Mouse (Mus musculus) gastrocnemius, postnatal 25 days (tissue): ENCODE results near the gene Hoxd4. TPM values are rescaled to one million over a fixed set of nuclear protein-coding genes. Genes with fewer than 3 reads are reported as not detected.

Experiments used
- DNase-seq: peaks from one replicate; pipeline ENCODE4 v3.0.0; 2022
- total RNA-seq, 2 experiments: library from RNA; stranded (reverse); gene quantifications; 1 replicate in 1 of 2; 2 replicates in 1 of 2; pipeline ENCODE4 v1.2.3; 2021

Hoxd4 gene
- total RNA-seq, 2 experiments from 2014 or later: 1.4 to 2.2 TPM

DNA sequence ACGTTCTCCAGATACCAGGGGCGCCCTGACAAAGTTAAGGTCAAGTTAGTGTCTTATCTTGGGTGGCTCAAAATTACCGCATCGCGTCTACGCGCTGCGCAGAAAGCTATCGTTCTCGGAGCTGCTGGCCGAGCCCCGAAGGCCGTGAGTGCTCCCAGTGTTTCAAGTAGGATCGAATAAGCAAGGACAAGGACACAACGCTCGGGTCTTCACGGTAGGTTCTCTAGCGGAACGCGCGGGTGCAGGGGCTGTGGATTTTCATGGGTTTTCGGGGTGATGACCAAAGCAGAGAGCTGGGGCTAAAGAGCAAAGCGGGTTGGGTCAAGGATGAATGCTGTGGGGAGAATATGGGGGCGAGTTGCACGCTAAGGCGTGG, 32.1 kb upstream of the Hoxd4 start:
- no peak for DNase-seq

DNA sequence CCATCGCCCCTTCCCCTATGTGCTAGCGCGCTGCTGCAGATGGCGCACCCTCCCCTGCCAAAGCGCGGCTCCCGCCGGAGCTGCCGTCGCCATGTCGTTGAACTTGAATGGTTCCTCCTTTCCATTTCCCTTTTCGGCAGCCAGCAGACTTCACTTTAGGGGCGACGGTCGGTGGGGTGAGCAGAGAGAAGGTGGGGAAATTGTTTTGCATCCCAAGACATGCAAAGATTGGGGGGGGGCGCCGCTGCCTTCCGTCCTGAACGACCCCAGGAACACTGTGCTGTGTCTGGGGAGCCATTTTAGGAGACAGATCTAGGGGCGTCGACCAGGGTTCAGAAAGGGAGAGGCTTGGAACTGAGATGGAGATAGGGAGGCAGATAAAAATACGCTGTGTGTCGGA, 31.7 kb upstream of the Hoxd4 start:
- DNase-seq: no peak

DNA sequence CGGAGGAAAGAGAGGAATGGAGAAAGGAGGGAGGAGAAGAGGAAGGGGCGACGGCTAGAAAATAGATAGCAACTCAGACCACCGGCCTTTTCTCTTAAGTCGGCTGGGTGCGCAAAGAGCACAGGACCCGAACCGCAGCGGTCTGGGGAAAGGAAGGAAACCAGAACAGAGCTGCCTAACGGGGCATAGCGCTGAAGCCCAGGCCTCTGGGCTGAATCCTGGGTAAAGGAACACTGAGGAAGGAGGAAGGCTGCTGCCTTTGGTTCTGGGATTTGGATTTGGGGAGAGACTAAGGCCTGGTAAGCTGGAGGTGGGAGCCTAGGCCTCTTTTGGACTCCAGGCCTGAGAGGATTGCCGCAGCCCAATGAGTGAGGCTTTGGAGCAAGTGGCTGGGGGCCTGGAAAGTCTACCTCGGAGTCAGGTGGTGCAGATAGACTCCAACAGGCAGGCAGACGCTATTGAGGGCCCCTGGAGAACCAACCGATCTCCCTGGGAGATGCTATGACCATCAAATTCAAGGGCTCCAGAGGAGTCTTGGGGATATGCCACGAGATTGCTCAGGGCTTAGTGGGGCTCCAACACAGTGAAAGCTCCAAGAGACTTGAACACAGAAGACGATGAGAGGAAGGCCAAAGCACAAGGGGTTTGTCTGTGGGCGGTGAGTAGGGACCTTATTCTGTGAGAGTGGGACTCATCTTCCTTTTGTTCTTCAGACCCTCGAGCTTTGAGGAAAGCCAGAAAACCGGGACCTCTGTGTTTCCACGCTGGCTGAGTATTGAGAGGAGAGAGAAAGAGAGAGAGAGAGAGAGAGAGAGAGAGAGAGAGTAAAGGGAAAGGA, 30.9 kb upstream of the Hoxd4 start:
- DNase-seq: no peak

DNA sequence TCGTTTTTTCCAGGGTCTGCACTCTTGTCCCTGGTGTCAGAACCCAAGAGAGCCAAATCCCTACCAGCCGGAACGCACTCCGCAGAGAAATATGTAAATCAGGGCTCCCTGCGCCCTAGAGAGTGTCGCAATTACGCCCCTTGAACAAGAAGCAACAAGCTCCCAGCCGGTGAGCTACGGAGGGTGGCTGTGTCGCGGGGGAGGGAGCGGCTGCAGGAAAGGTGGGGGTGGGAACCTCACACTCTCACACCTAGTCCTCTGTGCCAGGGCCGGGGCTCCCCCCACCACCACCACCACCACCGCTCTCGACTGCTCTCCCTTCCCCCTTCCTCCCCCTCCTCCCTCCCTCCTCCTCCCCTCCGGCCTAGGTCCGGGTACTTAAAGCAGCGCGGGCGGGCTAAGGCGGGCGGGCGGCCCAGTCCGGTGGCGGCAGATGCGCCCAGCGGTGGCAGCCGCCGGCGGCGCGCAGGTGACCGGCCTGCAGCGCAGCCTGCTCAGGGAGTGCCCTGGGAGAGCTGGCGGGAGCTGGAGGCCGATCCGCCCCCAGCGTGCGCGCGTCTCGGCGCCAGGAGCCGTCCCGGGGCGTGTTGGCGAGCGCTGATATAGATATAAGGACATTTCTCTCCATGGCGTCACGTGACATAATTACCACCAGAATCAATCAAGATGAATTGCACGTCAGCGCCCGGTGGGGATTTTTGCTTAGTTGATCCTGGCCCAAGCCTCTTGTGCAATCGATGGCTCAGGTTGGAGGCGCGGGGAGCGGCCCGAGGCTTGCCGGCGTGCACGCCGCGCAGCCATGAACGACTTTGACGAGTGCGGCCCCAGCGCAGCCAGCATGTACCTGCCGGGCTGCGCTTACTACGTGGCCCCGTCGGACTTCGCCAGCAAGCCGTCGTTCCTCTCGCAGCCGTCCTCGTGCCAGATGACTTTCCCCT, 29.9 kb upstream of the Hoxd4 start:
- no peak for DNase-seq

DNA sequence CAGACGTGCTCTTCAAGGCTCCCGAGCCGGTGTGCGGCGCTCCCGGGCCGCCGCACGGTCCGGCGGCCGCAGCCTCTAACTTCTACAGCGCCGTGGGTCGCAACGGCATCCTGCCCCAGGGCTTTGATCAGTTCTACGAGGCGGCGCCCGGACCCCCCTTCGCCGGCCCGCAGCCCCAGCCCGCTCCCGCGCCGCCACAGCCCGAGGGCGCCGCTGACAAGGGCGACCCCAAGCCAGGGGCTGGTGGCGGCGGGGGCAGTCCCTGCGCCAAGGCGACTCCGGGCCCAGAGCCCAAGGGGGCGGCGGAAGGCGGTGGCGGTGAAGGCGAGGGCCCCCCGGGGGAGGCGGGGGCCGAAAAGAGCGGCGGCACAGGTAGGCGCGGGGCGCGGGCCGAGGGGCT, 28.9 kb upstream of the Hoxd4 start:
- DNase-seq: no peak

DNA sequence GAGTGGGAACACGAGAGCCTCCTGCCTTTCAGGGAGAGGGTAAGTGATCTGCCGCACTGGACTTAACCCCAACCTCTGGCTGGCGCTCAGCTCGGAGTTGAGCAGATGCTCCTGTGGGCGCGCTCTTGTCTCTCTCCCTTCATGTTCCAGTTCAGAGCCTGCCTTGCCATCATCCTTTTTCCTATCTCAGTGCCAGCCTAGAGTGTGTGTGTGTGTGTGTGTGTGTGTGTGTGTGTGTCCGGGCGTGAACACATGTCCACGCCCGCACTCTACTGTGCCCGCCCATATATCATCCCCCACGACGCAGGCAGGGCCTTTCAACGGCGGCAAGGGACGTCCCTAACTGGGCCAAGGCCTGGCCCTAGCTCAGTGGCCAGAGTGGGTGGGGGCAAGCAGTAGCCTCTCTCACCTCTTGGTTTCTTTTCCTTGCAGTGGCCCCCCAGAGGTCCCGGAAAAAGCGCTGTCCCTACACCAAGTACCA, 28.2 kb upstream of the Hoxd4 start:
- DNase-seq: no peak

DNA sequence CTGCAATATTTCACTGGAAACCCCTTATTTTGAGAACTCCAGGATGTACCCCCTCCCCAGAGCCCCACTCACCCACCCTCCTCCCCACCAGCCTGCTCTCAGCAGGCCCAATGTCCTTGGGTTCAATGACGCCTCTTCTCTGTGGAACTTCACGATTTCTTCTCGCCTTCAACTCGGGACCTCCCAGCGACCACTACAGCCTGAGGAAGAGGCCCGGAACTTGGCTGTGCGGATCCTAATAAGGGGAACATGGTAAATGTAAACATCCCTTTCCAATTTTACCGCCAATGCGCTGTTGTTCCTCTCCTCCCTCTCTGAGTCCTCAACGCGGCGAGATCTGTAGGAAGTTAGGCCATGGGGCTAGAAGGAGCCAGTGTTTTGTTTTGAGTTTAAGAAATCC, 27.6 kb upstream of the Hoxd4 start:
- no peak for DNase-seq

DNA sequence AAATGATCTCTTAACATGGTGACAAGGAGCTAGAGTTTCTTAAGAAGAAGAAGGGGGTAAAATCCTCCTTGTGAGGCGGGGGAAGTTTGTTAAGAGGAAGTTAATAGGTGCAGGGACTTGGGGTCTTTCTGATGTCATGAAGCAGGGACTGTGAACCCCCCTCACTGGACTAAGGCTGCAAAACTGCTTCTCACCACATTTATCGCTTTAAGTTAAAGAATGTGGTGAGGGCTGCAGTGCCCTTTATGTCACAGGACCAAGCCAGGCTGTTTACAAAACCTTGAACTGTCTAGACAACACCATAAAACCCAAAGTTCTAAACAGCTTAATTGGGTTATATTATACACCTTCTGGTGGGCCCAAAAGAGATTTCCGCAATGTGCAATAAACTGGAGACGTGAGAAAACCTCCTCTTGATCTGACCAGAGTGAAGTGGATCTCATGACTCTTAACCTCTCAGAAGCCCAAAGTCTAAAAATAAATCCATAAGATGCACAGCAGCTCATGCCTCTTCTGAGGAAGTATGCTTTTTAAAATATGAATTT, 26.6 kb upstream of the Hoxd4 start:
- no peak for DNase-seq

DNA sequence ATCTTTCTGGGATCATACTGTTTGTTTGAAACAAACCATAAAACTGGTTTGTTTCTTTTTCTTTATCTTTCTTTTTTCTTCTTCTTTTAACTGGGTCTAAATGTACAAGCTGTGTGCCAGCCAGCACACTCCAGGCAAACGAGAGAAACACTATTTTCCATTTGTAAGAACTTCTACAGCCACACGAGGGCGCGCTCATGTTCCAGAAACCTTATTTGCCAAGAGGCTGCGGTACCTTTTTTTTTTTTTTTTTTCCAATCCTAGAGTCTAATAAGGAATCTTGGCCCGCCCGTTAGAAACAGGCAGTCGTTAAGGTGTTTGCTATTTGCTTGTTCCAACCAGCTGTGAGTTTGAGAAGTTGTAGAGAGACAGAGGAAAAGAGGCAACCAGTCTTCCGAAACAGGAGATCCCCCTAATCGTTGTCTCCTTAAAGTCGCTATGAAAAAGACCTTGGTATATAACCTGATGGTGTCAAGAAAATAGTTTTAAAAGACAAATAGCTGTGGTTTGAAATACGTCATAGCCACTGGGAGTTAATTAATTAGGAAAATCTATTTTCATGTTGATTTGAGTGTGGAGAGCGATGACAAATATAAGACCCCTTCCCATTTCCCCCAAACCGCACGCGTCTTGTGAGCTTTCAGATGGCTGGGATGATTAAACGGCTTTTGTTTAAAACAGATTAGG, 25.3 kb upstream of the Hoxd4 start:
- DNase-seq: no peak

DNA sequence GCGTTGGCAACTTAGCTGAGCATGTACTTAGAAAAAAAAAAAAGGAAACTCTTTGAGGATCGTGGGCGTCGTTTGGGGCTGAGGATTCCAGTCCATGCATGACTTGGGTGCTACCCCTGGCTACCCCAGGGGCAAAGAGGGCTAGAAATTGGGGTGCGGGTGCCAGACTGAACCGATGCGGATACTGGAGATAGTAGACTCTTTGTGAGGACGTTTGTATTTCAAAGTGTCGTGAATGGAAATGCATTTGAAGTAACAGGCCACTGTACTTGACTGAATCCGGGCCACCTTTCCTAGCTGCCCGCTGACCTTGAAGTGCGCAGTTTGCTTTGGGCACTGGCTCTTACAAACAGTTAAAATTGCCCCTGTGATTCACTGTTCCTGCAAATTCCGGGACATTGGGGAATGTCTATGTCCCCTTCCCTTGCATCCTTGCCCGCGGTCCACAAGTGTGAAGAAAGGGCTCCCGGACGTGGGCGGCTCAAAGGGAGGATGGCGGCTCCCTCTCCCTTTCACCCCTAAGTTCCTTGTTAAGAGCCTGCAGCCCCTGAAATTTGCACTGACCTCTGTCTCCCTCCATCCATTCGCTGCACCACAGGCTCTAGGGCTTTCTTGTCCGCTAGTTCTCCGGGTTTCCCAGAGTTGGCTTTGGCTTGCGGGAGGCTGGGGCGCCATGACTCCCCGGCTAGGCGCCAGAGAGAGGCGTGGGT, 24.6 kb upstream of the Hoxd4 start:
- no peak for DNase-seq

DNA sequence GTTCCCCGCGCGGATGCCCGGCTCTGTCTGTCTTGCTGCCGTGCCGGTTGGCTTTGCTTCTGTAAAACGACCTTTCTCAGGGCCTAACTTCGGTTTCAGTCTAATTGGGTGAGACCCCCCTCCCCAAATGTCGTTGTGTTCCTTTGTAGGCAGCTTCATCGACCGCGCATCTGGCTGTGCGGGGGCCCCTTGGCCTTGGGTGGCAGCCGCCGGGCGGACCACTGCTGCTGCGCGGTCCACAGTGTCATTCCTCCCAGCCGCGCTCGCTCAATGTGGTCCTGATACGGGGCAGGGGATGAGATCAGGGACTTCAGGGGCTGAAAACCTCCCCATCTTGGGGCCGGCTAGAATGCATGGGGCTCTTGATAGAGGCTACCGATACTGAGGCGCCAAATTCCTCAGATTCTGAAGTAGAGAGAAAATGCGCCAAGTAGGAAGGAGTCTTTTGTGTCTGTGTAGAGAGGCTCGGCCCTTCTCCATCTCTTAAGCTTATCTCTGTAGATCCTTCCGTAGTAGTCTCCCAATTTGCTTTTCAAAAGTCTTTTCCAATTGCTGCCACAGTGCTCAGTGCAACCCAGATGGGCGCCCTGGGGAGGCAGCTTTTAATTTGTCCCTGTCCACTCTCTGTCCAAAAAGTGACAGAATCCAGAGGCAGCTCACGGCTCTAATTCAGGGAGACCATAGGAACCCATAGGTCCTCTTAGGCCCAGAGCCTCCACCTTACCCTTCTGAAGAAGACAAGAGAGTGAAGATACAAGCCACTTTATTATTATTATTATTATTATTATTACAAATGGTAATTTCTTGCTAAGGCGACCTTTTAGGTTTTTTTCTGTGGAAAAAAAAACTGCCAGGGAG, 23.8 kb upstream of the Hoxd4 start:
- DNase-seq: no peak

DNA sequence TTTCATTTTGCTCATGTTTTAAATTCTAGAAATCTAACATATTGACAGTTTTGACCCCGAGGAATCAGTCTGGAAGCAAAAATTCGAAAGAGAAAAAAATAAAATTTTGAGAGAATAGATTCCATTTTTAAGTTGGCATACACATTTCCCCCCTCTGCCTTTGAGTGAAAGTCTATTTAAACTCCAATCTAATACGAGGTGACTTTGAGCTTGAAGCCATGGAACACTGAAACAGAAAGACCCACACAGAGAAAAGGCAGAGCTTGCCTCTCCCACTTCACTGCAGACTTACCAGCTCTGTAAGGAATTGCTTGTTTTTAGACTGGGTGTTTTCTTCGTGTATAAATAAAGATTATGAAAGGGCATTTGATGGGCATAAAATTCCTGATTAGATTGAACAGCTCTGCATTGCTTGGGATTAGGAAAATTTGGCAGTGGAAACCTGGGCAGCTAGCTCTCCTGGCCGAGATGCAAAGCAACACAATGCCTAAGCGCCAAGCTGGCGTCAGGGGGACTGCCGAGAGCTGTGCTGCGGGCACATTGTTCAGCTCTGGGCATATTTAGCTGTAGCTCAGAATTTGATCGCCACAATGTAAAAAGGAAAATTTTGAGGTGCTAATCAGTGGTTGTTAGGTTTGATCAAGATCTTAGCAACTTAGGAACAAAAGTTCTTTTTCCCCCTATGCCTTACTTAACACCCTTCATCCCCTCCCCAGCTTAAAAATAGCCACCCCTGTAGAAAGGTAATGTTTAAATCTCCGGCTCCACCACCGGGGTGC, 22.7 kb upstream of the Hoxd4 start:
- no peak for DNase-seq

DNA sequence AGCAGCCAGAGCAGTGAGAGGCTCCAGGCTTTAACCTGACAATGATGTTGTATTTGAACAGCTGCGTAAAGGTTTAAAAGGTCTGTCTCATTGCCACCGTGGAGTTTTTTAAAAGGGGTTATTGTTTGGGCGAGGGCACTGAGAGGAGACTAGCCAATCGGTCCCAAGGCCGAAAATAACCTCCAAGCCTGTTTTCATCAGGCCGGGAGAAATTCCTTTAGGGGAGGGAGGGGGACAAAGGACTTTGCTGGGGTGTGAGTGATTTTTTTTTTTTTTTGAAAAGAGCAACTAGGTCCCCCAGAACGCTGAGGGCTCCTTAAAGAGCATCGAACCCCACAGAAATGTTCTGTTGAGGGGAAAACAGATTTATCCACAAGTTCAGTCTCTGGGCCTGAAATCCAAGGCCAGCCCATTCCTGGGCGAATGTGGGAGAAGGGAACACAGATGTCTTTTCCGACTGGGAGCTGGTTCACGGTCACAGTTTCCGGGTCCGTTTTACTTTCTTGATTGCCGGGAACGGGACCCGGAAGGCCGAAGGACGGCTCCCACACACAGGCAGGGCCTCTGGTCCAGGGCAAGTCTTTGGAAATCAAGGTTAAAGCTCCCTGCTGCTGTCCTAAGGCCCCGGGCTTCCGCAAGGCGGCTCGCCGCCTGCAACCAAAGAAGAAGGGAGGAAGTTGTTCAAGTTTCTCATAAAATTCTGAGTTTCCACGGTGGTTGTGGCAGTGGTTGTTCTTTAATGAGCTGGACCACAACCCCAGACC, 22.0 kb upstream of the Hoxd4 start:
- no peak for DNase-seq

DNA sequence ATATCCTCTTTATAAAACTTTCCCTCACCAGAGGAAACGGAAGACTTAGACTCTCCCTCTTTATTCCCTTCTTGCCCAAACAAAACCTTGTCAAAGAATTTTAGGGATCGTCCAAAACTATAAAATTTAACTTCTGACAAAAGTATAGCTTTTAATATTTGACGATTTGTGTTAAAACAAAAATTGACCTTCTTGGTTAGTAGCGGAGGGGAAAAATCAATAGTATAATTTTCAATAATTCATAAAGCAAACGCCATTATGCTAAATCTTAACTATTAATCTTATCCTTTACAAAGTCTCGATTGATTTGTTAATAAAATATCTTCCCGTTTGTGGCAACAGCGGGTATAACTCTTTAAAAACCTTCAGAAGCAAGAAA, 21.4 kb upstream of the Hoxd4 start:
- DNase-seq: no peak

DNA sequence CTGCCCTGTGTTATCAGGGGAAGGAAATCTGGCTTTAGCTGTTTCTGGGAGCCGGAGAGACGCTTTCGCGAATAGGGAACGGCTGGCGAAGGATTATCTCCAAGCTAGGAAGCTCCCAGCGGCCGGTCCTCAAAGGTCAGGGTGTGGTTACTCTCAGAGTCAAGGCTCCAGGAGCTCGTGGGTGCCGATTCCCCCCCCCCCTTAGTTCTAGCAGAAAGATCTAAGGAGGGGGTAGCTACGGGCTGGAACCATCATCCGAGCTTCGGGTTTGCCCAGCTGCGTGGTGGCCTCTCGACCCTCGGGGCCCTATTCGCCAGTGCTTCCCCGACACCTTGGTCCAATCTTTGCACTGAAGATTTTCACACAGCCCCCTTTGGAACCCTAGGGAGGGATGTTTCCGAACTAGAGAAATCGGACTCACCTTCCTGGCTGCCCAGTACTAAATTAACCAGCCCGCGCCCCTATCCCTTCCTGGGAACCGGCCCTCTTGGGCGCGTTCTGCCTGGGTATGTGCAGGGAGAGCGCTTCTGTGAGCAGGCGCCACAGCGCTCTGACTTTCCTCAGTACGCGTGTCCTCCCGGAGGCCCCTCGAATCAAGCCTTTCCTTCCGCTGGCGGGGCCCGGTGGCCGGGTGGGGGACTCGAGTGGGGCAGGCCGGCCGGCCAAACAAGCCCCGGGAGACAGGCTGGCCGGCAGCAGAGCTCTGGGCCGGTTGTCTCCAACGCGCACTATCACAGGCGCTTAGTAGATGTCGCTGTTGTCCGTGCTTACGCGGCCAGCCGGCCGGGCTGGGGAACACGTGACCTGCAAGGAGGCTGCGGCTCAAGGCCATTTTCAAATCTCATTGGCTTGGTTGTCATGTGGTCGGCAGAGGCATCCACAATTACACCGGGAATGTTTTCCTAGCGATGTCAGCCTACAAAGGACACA, 20.4 kb upstream of the Hoxd4 start, which contains the start of gene Hoxd10:
Hoxd10 (plus strand) TSS at position 903 of the 930 bp plus-strand sequence.
- DNase-seq: peak; percentile 84

DNA sequence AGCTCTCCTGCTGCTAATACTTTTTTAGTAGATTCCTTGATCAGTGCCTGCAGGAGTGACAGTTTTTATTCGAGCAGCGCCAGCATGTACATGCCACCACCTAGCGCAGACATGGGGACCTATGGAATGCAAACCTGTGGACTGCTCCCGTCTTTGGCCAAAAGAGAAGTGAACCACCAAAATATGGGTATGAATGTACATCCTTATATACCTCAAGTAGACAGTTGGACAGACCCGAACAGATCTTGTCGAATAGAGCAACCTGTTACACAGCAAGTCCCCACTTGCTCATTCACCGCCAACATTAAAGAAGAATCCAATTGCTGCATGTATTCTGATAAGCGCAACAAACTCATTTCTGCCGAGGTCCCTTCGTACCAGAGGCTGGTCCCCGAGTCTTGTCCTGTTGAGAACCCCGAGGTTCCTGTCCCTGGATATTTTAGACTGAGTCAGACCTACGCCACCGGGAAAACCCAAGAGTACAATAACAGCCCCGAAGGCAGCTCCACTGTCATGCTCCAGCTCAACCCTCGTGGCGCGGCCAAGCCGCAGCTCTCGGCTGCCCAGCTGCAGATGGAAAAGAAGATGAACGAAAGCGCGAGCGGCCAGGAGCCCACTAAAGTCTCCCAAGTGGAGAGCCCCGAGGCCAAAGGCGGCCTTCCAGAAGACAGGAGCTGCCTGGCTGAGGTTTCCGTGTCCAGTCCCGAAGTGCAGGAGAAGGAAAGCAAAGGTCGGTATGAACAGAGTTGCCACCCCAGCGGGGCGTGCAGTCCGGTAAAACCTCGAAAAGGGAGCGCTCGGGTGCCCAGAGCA, 19.5 kb upstream of the Hoxd4 start:
- DNase-seq: no peak
